Mouse (Mus musculus) spleen, adult 2 months (tissue): ENCODE measurements around the gene Npr3. TPM values are rescaled to one million over a fixed set of nuclear protein-coding genes. Genes with fewer than 3 reads are reported as not detected.
"Not testable (repeated sequence)": the region's sequence is repeated elsewhere in the genome, so short reads cannot be mapped to it uniquely, and the experiment has no call there.

Experiments
- DNase-seq, 2 experiments: peaks; one replicate each; pipeline versions ENCODE4 v3.0.0 to v3.0.0-alpha.2; 2012 to 2021; ENCODE audit warnings: low spot score in 2 of 2, low read depth in 1 of 2
- H3K27ac ChIP-seq: fragments of 200-500 bp; 2 replicates; pipeline ENCODE4 v1.5.1; 2012; ENCODE audit warnings: low read length, inconsistent platforms; ENCODE audit not compliant: insufficient read depth
- H3K27me3 ChIP-seq: fragments of 200-500 bp; 2 replicates; pipeline ENCODE4 v1.6.1; 2012; ENCODE audit warnings: mild to moderate bottlenecking, moderate library complexity, low read length, inconsistent platforms; ENCODE audit not compliant: control insufficient read depth, insufficient read depth
- H3K36me3 ChIP-seq: fragments of 200-500 bp; 2 replicates; pipeline ENCODE4 v1.6.1; 2012; ENCODE audit warnings: mild to moderate bottlenecking, low read length, inconsistent platforms; ENCODE audit not compliant: control insufficient read depth, insufficient read depth
- H3K4me1 ChIP-seq: fragments of 200-500 bp; 2 replicates; pipeline ENCODE4 v1.6.1; 2011; ENCODE audit warnings: inconsistent platforms; ENCODE audit not compliant: control insufficient read depth, insufficient read depth, insufficient read length
- H3K4me3 ChIP-seq: fragments of 200-500 bp; 2 replicates; pipeline ENCODE4 v1.5.1; 2011; ENCODE audit warnings: mild to moderate bottlenecking, inconsistent platforms; ENCODE audit not compliant: insufficient read depth, insufficient read length; ENCODE audit errors: extremely low read depth
- CTCF ChIP-seq: fragments of 200-500 bp; IDR thresholded peaks from 2 replicates; pipeline ENCODE4 v1.5.1; 2011; ENCODE audit warnings: mild to moderate bottlenecking, inconsistent platforms; ENCODE audit not compliant: insufficient read depth, insufficient read length, insufficient replicate concordance; ENCODE audit errors: extremely low read depth
- POLR2A ChIP-seq: fragments of 200-500 bp; IDR thresholded peaks from 2 replicates; pipeline ENCODE4 v1.6.1; 2011; ENCODE audit warnings: low read depth, low read length, inconsistent platforms
- WGBS: fragments of 180-500 bp; shearing (Covaris S2); methylation state at CpG from one replicate; pipeline ENCODE4 v1.1.7; 2018; 5-methylcytosine and 5-hydroxymethylcytosine counted together
- polyA plus RNA-seq: library from polyadenylated mRNA; depleted of rRNA; stranded (reverse); fragments of >200 nt; gene quantifications from 2 replicates; pipeline ENCODE4 v1.2.3, GENCODE M21; 2012; rRNA removed

Npr3 gene
- polyA plus RNA-seq, 1 experiment = 0.33 TPM

GRCm38 (mm10) chr15:11841828-11842227 is 65.3 kb downstream of the Npr3 start:
- 73% methylated on average over 4 of the region's 4 CpGs for WGBS
- no peaks in the 10 kb centered on the region for H3K27me3 ChIP-seq
- DNase-seq = no peak

DNA sequence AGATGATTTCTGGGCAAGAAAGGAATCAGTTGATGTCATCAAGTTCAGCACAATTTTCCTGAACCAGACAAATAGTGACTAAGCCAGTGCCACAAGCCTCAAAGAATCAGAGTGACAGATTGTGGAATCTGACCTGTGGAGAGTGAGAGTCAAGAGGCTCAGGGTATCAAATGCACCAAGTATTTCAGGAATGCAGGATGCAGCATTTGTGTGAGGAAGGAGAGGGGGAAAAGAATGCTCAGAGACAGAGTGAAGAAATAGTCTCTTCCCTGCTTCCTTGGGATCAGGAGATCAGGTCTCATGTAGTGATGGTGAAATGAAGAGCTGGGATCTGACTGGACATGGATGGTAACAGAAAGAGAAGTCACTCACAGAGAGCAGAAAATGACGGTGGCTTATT is 71.2 kb downstream of the Npr3 start:
- Histone ChIP-seq H3K36me3 (no peaks in the 10 kb centered on the region), H3K4me3 (no peak overlapping the region), H3K4me1 (no peaks in the 10 kb centered on the region), H3K27ac (no peak overlapping the region), H3K27me3 (no peaks in the 10 kb centered on the region)
- DNase-seq = no peak
- 66% methylated on average over 1 of the region's 1 CpGs for WGBS
- no peak for TF ChIP-seq CTCF
- TF ChIP-seq POLR2A = no peak

More at GRCm38 (mm10) chr15:11841828-11842227, 65.3 kb downstream of the Npr3 start:
- Histone ChIP-seq H3K4me3 (no peak overlapping the region), H3K36me3 (no peaks in the 10 kb centered on the region), H3K27ac (no peak overlapping the region), H3K4me1 (no peaks in the 10 kb centered on the region)
- TF ChIP-seq POLR2A = no peak
- TF ChIP-seq CTCF = no peak

GRCm38 (mm10) chr15:11822347-11822746 is 84.7 kb downstream of the Npr3 start:
- DNase-seq, H3K27ac ChIP-seq, H3K36me3 ChIP-seq, H3K4me1 ChIP-seq, H3K27me3 ChIP-seq, H3K4me3 ChIP-seq: not testable (repeated sequence)
- 71% methylated on average over 6 of the region's 6 CpGs for WGBS

GRCm38 (mm10) chr15:11815551-11815950 is 91.5 kb downstream of the Npr3 start:
- no peaks in the 10 kb centered on the region for H3K4me1 ChIP-seq
- no peak for DNase-seq
- H3K36me3 ChIP-seq = no peaks in the 10 kb centered on the region
- TF ChIP-seq CTCF (no peak), POLR2A (no peak)
- no peak overlapping the region for H3K4me3 ChIP-seq
- no peaks in the 10 kb centered on the region for H3K27me3 ChIP-seq
- no peak overlapping the region for H3K27ac ChIP-seq
- 81% methylated on average over 4 of the region's 4 CpGs for WGBS

GRCm38 (mm10) chr15:11803576-11803975 is 103.5 kb downstream of the Npr3 start:
- Histone ChIP-seq H3K4me1 (no peaks in the 10 kb centered on the region), H3K36me3 (no peaks in the 10 kb centered on the region), H3K27ac (no peak overlapping the region), H3K27me3 (no peaks in the 10 kb centered on the region), H3K4me3 (no peak overlapping the region)
- WGBS = 53% methylated on average over 4 of the region's 4 CpGs
- TF ChIP-seq POLR2A (no peak), CTCF (no peak)
- no peak for DNase-seq

DNA sequence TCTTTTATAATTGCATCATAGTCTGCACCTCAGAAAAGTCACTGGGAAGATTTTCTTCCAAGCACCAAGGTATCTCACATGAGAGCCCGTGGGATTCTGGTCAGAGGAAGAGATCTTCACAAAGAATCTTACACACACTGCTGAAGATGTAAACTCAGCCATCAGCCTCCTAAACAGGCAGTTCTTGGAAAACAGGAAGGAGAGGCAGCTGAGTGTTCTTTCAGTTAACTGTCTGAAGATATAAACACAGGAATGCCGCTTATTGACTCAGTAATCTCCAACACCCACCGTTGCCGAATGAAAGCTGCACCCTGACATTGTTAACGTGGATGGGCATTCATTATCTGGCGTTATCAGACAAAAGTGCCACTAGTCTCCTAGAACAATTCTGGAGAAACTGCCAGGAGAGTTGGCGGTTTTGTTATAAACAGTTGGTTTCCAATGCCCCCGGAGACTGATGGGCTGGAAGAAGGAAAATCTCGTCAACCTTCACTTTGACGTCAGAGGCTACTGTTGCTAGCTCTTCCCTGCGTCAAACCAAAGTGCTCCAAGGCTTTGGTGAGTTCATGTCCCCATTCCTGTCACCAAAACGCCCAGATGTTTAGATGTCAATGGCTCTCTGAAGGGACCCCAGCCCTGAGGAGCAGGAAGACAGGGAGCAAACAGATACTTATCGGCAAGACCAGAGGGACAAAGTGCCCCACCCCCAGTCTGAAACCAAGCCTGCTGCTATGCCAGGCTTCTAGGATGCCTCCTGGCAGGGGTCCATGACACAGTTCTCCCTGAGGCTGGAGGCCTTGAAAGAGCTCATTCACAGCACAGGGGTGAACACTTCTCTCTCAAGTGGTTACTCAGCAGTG is 105.0 kb downstream of the Npr3 start:
- Histone ChIP-seq H3K4me3 (no peak overlapping the region), H3K27ac (no peak overlapping the region), H3K36me3 (no peaks in the 10 kb centered on the region), H3K4me1 (no peaks in the 10 kb centered on the region), H3K27me3 (no peaks in the 10 kb centered on the region)
- no peak for DNase-seq
- TF ChIP-seq POLR2A (no peak), CTCF (no peak)
- 45% methylated on average over 13 of the region's 13 CpGs for WGBS

- H3K27ac ChIP-seq = no peak overlapping the region
- no peaks in the 10 kb centered on the region for H3K27me3 ChIP-seq
- TF ChIP-seq POLR2A (no peak), CTCF (no peak)
- H3K36me3 ChIP-seq = no peaks in the 10 kb centered on the region
- no peaks in the 10 kb centered on the region for H3K4me1 ChIP-seq
- 86% methylated on average over 2 of the region's 2 CpGs for WGBS
- H3K4me3 ChIP-seq = no peak overlapping the region
- DNase-seq = no peak
Measured at GRCm38 (mm10) chr15:11794632-11795031, 112.5 kb downstream of the Npr3 start.

Other genes starting within 250 kb of the Npr3 start
- 2.4 and 2.9 TPM in 2 replicates for gene Sub1, start 89.7 kb upstream of the Npr3 start, polyA plus RNA-seq
- gene Zfr, start 210.5 kb upstream of the Npr3 start, polyA plus RNA-seq = 77.2 and 93.5 TPM in 2 replicates